Mouse (Mus musculus): ENCODE results near the gene Esam.

Esam gene

GRCm38 (mm10) chr9:37527396-37528224 is at the start of gene Esam:
Gene Esam, plus strand, starts transcription at chr9:37528078.
- DNase-seq (ENCODE audit: low spot score): no peak

GRCm38 (mm10) chr9:37485146-37485545 is 42.7 kb upstream of the Esam start:
- no peak for DNase-seq (ENCODE audit: low spot score)

- DNase-seq (ENCODE audit: low spot score): no peak
Observed at GRCm38 (mm10) chr9:37488041-37488440, 39.8 kb upstream of the Esam start.

DNA sequence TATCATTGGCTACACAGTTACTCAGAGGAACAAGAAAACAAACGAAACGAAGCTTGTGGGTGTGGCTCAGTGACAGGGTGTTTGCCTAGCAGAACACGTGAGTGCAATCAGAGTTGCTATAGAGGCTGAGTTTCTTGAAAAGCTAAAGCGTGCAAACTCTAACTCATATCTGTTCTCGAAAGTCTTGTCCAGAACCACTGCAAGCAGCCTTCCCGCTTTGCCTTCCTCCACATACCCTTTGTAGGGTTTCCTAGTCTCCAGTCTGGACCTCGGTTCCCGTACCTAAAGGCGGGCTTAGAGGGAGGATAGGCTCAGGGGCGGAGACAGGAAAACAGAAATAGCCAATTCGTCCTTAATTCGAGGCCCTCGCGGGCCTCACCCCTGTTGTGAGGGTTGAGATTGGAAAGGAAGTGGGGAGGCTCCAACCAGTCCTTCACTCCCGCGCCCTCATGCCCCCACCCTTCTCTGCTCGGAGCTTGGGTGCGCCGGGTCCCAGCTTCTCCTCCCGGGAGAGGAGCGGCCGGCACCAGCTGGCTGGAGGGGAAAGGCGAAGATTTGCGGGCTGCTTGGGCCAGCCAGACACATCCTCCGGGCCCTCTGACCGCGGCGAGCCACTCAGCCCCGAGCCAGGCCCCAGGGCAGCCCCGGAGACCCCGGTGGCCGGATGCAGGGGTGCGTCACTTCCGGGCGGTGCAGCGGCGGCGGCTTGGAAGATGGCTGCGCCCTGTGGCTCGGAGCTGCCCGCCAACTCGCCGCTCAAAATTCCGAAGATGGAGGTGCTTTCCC is 39.1 kb upstream of the Esam start, which contains the start of gene Msantd2:
Gene Msantd2 (plus strand): TSS at position 709 of the 786 bp plus-strand sequence.
- peak; percentile 86 for DNase-seq (ENCODE audit: low spot score)

DNA sequence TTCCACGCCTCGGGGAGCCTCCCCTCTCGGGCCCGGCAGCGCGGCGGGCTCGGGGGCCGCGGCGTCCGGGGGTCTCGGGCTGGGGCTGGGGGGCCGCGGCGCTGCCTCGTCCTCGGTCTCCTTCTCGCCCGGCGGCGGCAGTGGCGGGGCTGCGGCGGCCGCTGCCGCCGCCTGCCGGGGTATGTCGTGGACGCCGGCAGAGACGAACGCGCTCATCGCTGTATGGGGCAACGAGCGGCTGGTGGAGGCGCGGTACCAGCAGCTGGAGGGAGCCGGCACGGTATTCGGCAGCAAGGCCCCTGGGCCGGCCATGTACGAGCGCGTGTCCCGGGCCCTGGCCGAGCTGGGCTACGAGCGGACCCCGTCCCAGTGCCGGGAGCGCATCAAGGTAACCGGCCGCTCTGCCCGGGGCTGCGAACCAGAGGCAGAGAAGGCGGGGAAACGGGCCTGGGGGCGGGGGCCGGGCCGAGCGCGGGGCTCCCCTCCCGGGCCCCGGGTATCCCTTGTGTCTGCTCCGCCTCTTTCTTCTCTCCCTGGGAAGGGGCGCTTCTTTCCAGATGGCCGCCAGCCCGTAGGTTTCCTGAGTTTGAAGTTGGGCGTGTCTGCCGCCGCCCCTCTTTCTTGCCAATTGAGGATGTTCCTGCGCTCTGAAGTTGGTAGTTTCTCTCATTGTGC is 38.3 kb upstream of the Esam start:
- DNase-seq (ENCODE audit: low spot score): peak; percentile 29

DNA sequence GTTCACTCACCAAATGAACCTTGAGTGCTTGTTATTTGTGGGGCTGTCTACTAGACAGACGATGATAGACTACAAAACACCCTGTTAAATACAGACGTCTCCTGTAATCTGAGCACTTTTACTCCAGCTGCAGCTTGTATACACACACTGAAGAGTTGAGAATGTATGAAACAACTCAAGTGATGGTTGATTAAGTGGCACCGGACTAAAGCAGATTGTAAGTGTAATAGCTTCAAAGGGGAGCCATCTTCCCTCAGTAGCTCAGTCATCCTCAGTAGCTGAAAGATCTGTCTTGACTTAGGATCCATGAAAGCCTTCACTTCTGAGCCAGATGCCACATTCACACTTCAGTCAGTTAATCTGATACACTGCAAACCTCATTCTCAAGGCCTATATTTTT is 32.1 kb upstream of the Esam start:
- no peak for DNase-seq (ENCODE audit: low spot score)

DNA sequence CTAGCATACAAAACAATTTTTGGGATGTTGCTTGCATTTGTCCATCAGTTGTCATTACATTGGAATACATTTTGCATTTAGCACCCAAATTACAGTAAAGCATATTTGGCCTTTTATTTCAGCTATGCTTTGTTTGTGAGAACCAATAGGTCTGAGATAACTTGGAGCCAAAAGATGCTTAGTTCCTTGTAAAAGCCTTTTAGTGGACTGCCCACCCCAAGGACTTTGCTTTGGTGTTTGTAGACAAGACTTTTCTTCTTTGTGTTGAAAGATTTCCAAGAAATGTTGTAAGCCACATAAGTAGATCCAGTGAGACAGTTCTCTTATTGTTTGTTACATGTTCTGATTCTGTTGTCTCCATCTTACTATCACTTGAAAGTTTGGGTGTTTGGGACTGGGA is 31.6 kb upstream of the Esam start:
- no peak for DNase-seq (ENCODE audit: low spot score)

DNA sequence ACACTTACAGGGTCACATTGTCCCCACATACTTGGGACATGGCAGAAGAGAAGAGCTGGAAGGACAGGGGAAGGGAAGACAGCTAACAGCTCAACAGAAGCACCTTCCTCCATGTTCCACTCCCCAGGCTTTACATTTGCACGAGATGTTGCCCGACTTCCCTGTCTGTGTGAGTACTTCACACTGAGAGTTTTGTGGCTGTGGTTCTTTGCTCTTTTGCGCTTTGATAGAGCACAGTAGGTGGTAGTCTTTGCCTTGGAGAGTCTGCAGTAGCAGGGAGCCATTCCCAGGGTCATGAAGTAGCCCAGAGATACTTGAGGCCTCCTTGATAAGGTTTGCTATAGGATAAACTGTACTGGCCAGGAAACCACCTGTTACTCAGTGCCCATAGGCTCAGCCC is 27.7 kb upstream of the Esam start:
- DNase-seq (ENCODE audit: low spot score): no peak

- DNase-seq (ENCODE audit: low spot score): no peak
Observed at GRCm38 (mm10) chr9:37501170-37501569, 26.7 kb upstream of the Esam start.

- DNase-seq (ENCODE audit: low spot score): no peak
Observed at GRCm38 (mm10) chr9:37504348-37504747, 23.5 kb upstream of the Esam start.

DNA sequence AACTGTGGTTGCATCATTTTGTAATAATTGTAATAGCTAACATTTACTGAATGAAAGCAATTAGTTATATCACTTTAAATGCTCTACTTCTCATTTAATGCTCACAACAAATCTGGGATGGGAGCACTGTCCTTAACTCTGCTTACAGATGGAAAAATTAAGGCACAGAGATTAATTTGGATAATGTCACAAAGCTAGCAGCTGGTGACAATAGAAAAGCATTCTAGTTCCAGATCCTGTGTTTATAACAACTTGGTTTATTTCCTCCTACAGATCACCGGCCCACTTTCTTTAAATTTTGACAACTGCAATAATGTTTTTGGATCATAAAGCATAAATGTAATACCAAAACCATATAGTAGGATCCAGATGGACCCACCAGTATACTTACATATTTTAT is 21.9 kb upstream of the Esam start:
- DNase-seq (ENCODE audit: low spot score): no peak

- no peak for DNase-seq (ENCODE audit: low spot score)
Observed at GRCm38 (mm10) chr9:37512097-37512496, 15.8 kb upstream of the Esam start.

- DNase-seq (ENCODE audit: low spot score): no peak
Observed at GRCm38 (mm10) chr9:37514456-37514855, 13.4 kb upstream of the Esam start.

DNA sequence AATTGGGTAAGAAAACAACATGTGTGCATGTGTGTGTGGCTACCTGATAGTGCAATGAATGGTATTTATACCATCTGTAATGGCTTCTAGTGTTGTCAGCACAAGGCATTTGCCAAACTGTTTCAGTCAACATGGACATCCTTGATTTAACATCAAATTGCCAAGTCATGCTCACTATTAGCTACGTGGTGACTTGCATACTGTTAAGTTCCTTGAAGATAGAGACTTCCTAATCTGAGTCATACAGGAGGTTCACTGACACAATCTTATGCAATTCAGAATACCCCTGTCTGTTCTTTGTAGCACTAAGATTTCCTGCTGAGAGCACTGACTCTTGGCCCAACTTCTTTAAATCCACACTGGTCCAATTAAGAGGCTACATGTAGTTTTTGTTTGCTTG is 10.4 kb upstream of the Esam start:
- DNase-seq (ENCODE audit: low spot score): no peak

DNA sequence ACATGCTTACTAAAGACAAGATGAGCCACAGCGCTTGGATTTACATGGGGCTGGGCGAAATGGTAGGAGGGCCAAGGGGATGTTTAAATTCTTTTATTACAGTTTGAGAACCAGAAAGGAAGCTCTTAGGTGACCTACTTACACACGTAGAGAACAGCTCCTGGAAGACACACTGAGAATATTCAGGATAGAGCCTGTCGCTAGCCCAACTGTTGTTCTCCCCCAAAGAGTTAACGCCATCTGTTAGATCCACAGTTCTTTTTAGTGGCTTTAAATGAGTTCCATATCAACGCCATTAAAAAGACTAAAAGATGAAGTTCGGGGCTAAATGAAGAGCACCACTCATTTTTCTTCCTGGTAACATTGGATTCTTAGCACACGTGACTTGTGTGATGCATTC is 8.9 kb upstream of the Esam start:
- DNase-seq (ENCODE audit: low spot score): no peak

DNA sequence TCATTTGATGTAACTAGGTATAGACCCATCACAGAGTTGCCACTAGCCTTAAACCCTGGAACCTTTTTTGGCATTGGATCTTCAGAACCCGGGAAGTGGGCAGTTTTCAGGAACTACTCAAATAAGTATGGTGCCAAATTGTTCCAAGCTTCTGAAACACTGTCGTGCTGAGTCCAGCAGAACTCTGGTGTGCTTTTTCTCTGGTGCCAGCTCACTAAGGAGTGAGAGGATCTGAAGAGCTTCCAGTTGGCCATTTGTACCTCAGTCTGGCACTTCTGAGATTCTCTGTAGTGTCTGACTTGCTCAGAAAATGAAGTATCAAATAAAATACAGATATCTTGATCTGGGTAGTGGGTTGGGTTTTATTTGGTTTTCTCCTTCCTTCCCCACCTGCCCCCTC is 7.9 kb upstream of the Esam start:
- no peak for DNase-seq (ENCODE audit: low spot score)

GRCm38 (mm10) chr9:37525461-37525860 is 2.4 kb upstream of the Esam start:
- no peak for DNase-seq (ENCODE audit: low spot score)

- no peak for DNase-seq (ENCODE audit: low spot score)
Observed at GRCm38 (mm10) chr9:37526443-37527395, 1.2 kb upstream of the Esam start.

GRCm38 (mm10) chr9:37528225-37528970 is 520 bp downstream of the Esam start:
- no peak for DNase-seq (ENCODE audit: low spot score)

DNA sequence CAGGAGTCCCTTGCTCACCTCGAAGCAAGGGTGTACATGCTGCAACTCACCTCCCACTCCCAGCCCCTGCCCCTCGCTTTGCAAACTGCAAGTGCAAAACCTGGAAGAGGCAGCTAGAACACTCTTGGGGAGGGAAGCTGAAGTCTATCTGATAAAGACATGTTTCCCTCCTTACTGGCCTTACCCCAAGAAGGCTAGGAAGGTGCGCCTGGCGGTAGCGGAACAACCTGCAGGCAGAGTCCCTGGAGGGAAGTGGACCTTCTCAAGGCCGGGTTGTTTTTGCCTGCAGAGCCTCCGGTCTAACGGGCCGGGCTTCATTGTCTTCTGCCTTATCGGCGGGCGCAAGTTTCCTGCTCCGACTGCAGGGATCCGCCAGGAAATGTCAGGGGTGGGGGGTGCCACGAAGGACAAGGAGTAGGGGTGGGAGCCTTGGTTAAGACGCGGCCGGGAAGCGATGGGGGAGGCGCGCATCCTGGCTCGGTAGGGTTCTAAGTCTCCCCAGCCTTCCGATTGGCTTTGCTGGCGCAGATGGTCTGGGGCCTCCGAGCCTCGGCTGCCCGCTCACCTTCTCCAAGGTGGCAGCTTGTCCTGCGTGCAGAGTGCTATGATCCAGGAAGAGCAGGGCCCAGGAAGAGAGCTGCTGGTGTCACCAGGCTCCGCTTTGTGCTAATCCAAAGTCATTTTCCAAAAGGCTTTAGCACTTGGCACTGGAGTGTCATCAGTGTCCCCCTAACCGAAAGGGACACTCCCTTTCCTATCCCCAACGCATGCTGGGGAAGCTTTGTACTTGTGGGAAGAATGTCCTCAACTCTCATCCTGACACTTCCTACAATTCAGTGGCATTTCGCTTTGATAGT is 2.4 kb downstream of the Esam start:
- no peak for DNase-seq (ENCODE audit: low spot score)
